Mouse (Mus musculus): Measurements from ENCODE around the gene 4931422A03Rik. TPM values are rescaled to one million over a fixed set of nuclear protein-coding genes. Genes with fewer than 3 reads are reported as not detected.

Gene 4931422A03Rik
- polyA plus RNA-seq, 1 experiment from 2014 or later: 2.3 TPM

- no peak overlapping the region for H3K4me2 ChIP-seq (ENCODE audit: low read length)
- no peak overlapping the region for H3K27ac ChIP-seq (ENCODE audit: low read depth, low read length)
- H3K4me1 ChIP-seq (ENCODE audit: control insufficient read depth, insufficient read depth, low read depth, low read length): peaks cover 3% of the 10 kb centered on the region
- WGBS: 83% methylated on average over 4 of the region's 4 CpGs
- no peaks in the 10 kb centered on the region for H3K27me3 ChIP-seq (replicated peaks; ENCODE audit: control insufficient read depth, insufficient read depth, low read length)
- no peaks in the 10 kb centered on the region for H3K9me3 ChIP-seq (ENCODE audit: control insufficient read depth, low read length)
- H3K4me3 ChIP-seq (ENCODE audit: low read length): no peak overlapping the region
- H3K36me3 ChIP-seq (ENCODE audit: control insufficient read depth, insufficient read depth, low read length): no peaks in the 10 kb centered on the region
- H3K9ac ChIP-seq (ENCODE audit: low read depth, low read length): no peak overlapping the region
- no peak for ATAC-seq
These were observed 101.5 kb downstream of the 4931422A03Rik start for GRCm38 (mm10) chr2:103926586-103927113.

- no peak for ATAC-seq
- Histone ChIP-seq H3K27ac (ENCODE audit: low read depth, low read length) (no peak overlapping the region), H3K4me3 (ENCODE audit: low read length) (no peak overlapping the region), H3K4me1 (ENCODE audit: control insufficient read depth, insufficient read depth, low read depth, low read length) (no peaks in the 10 kb centered on the region), H3K4me2 (ENCODE audit: low read length) (no peak overlapping the region), H3K9ac (ENCODE audit: low read depth, low read length) (no peak overlapping the region), H3K9me3 (ENCODE audit: control insufficient read depth, low read length) (no peaks in the 10 kb centered on the region), H3K27me3 (replicated peaks; ENCODE audit: control insufficient read depth, insufficient read depth, low read length) (no peaks in the 10 kb centered on the region), H3K36me3 (ENCODE audit: control insufficient read depth, insufficient read depth, low read length) (no peaks in the 10 kb centered on the region)
- WGBS: 73% methylated on average over 6 of the region's 6 CpGs
These were observed 108.7 kb downstream of the 4931422A03Rik start for GRCm38 (mm10) chr2:103919488-103919887.

- H3K27ac ChIP-seq (ENCODE audit: low read depth, low read length): no peak overlapping the region
- H3K9ac ChIP-seq (ENCODE audit: low read depth, low read length): no peak overlapping the region
- WGBS: 84% methylated on average over 2 of the region's 2 CpGs
- no peaks in the 10 kb centered on the region for H3K27me3 ChIP-seq (replicated peaks; ENCODE audit: control insufficient read depth, insufficient read depth, low read length)
- no peaks in the 10 kb centered on the region for H3K9me3 ChIP-seq (ENCODE audit: control insufficient read depth, low read length)
- no peaks in the 10 kb centered on the region for H3K4me1 ChIP-seq (ENCODE audit: control insufficient read depth, insufficient read depth, low read depth, low read length)
- H3K4me3 ChIP-seq (ENCODE audit: low read length): no peak overlapping the region
- ATAC-seq: no peak
- no peak overlapping the region for H3K4me2 ChIP-seq (ENCODE audit: low read length)
- H3K36me3 ChIP-seq (ENCODE audit: control insufficient read depth, insufficient read depth, low read length): no peaks in the 10 kb centered on the region
These were observed 109.8 kb downstream of the 4931422A03Rik start for GRCm38 (mm10) chr2:103918375-103918774.

- Histone ChIP-seq H3K36me3 (ENCODE audit: control insufficient read depth, insufficient read depth, low read length) (no peaks in the 10 kb centered on the region), H3K4me1 (ENCODE audit: control insufficient read depth, insufficient read depth, low read depth, low read length) (peaks cover 3% of the 10 kb centered on the region; the same call in 1 of the 2 replicates), H3K4me3 (ENCODE audit: low read length) (no peak overlapping the region), H3K9ac (ENCODE audit: low read depth, low read length) (no peak overlapping the region), H3K27me3 (replicated peaks; ENCODE audit: control insufficient read depth, insufficient read depth, low read length) (no peaks in the 10 kb centered on the region), H3K27ac (ENCODE audit: low read depth, low read length) (no peak overlapping the region), H3K4me2 (ENCODE audit: low read length) (no peak overlapping the region), H3K9me3 (ENCODE audit: control insufficient read depth, low read length) (no peaks in the 10 kb centered on the region)
- 71% methylated on average over 5 of the region's 5 CpGs for WGBS
- ATAC-seq: no peak
These were observed 110.8 kb downstream of the 4931422A03Rik start for GRCm38 (mm10) chr2:103917375-103917774.

Other genes with a start within 250 kb of the 4931422A03Rik start
- 263 and 333 TPM in 2 replicates for gene Caprin1, start 230.7 kb downstream of the 4931422A03Rik start, polyA plus RNA-seq (2015; fragmentation: Nextera tagmentation; extraction: Ambion mirVana)
- 30.9 TPM in 2 replicates for gene Lmo2, start 70.4 kb downstream of the 4931422A03Rik start, polyA plus RNA-seq (2015; fragmentation: Nextera tagmentation; extraction: Ambion mirVana)
- 74.0 and 77.8 TPM in 2 replicates for gene Fbxo3, start 640 bp downstream of the 4931422A03Rik start, polyA plus RNA-seq (2015; fragmentation: Nextera tagmentation; extraction: Ambion mirVana)
- not detected in 2 replicates for gene Gm10912, start 37.5 kb upstream of the 4931422A03Rik start, polyA plus RNA-seq (2015; fragmentation: Nextera tagmentation; extraction: Ambion mirVana)
- not detected in 2 replicates for gene Gm10799, start 40.2 kb upstream of the 4931422A03Rik start, polyA plus RNA-seq (2015; fragmentation: Nextera tagmentation; extraction: Ambion mirVana)
- 2.6 and 3.0 TPM in 2 replicates for gene Cd59b, start 41.5 kb upstream of the 4931422A03Rik start, polyA plus RNA-seq (2015; fragmentation: Nextera tagmentation; extraction: Ambion mirVana)
- 15.3 and 18.4 TPM in 2 replicates for gene Cd59a, start 67.4 kb upstream of the 4931422A03Rik start, polyA plus RNA-seq (2015; fragmentation: Nextera tagmentation; extraction: Ambion mirVana)
- gene A930018P22Rik, start 94.4 kb upstream of the 4931422A03Rik start, polyA plus RNA-seq (2015; fragmentation: Nextera tagmentation; extraction: Ambion mirVana): not detected in 2 replicates